Mouse (Mus musculus): ENCODE measurements around the gene Rpap2.

GRCm38 (mm10) chr5:107644595-107644994, 47.4 kb downstream of the Rpap2 start:
- no peak for TF ChIP-seq EP300 (IDR thresholded peaks at IDR 0.05; ENCODE audit: low read depth)
- TF ChIP-seq CTCF (IDR thresholded peaks at IDR 0.05; ENCODE audit: low read depth) = no peak

Measured in heart, postnatal 0 days (tissue).